Comparison of ENCODE assay signal across 9 mouse cellular contexts in the genomic region with DNA sequence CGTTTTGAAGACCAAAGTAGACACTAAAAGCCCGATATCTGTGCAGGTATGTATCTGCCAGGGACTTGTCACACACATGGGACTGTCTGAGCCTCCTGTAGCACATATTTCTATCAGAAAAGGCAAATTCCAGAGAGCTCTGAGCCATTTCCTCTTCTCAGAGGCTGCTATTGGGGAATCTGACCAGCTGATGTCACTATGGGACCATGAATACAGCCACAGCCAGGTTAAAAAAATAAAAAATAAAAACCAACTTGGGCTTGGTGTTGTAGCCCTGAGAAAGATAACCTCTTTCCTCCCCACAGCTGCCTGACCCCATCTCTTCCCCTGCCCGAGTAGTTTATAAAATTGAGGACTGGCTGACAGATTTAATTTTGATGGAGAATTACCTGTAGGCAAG. TPM values are rescaled to one million over a fixed set of nuclear protein-coding genes. Genes with fewer than 3 reads are reported as not detected.
A peak's percentile ranks its signal among the peaks of the same experiment; 100 is the strongest.
DNase-seq lines count a peak whose midpoint lies in the region; ATAC-seq lines count a peak whose summit lies in the region.
"Had no signal": no experiment of that assay in that cellular context is flagged by ENCODE, and none has a peak within 500 bp of the region (broad histone marks: within the 10 kb centered on the region; RNA-seq: fewer than 3 reads in every experiment).

No protein-coding gene starts in this region.

- H3K36me3 ChIP-seq in heart, embryonic 12.5 days, result no peaks in the 10 kb centered on the region
- H3K36me3 ChIP-seq: limb, embryonic 12.5 days had no signal

- no peak overlapping the region for H3K4me3 ChIP-seq in heart, embryonic 12.5 days
- H3K4me3 ChIP-seq: limb, embryonic 12.5 days had no signal

- no peak overlapping the region for H3K9ac ChIP-seq in heart, embryonic 12.5 days
- H3K9ac ChIP-seq: limb, embryonic 12.5 days had no signal

- H3K27me3 ChIP-seq in heart, embryonic 12.5 days (replicated peaks), result no peaks in the 10 kb centered on the region
- H3K27me3 ChIP-seq: limb, embryonic 12.5 days had no signal

- H3K4me2 ChIP-seq in heart, embryonic 12.5 days, result no peak overlapping the region
- H3K4me2 ChIP-seq: limb, embryonic 12.5 days had no signal

- ATAC-seq in heart, embryonic 12.5 days (ENCODE audit: insufficient number of reproducible peaks, low FRiP score), result no peak
- ATAC-seq in erythroid progenitor cell, adult 5-6 weeks (replicated peaks; ENCODE audit: low FRiP score, poor library complexity, severe bottlenecking), result no peak

- peak; percentile 61 for DNase-seq in heart, adult 11 months
- DNase-seq in urinary bladder, postnatal 25 days (ENCODE audit: low spot score), result peak; percentile 4
- no peak for DNase-seq in urinary bladder, adult 18-20 months (ENCODE audit: low spot score in 2 of 2)
- peak; percentile 35 for DNase-seq in heart, postnatal 4 days
- DNase-seq in lung, postnatal 10 days, result peak; percentile 45
- DNase-seq in gastrocnemius, postnatal 25 days, result no peak

- no peak overlapping the region for H3K27ac ChIP-seq in heart, embryonic 12.5 days (ENCODE audit: poor library complexity, severe bottlenecking)
- H3K27ac ChIP-seq: limb, embryonic 12.5 days had no signal

- H3K4me1 ChIP-seq in heart, embryonic 12.5 days (replicated peaks), result no peaks in the 10 kb centered on the region
- H3K4me1 ChIP-seq: limb, embryonic 12.5 days had no signal

- H3K9me3 ChIP-seq in heart, embryonic 12.5 days (replicated peaks), result no peaks in the 10 kb centered on the region
- H3K9me3 ChIP-seq: limb, embryonic 12.5 days had no signal

- 28% methylated on average over 3 of the region's 3 CpGs for WGBS in heart, embryonic 12.5 days

RNA-seq across cellular contexts. Expression of gene Eef1e1, which starts 31.2 kb away (rescaled TPM):
- 36.8 and 37.1 TPM in 2 replicates for polyA plus RNA-seq in heart, embryonic 12.5 days (2016; fragmentation: Nextera tagmentation; extraction: Ambion mirVana)
- total RNA-seq in heart, postnatal 4 days (2021), result 10 to 100 TPM; 20.3 to 24.9 TPM
- 12.6 and 16.2 TPM in 2 replicates for total RNA-seq in erythroid progenitor cell, adult 5-6 weeks (2015; ENCODE audit: low replicate concordance)
- 16.3 and 17.1 TPM in 2 replicates for total RNA-seq in erythroid progenitor cell, adult 5-6 weeks (2017; ENCODE audit: low replicate concordance)
- 10 to 100 TPM; 12.2 to 16.9 TPM for total RNA-seq in gastrocnemius, postnatal 25 days (2021)

RNA-seq across cellular contexts. Expression of gene Bloc1s5, which starts 55.1 kb away (rescaled TPM):
- 16.9 and 17.8 TPM in 2 replicates for polyA plus RNA-seq in heart, embryonic 12.5 days (2016; fragmentation: Nextera tagmentation; extraction: Ambion mirVana)
- total RNA-seq in heart, postnatal 4 days (2021), result 10 to 100 TPM; 12.3 to 12.8 TPM
- 2.9 and 4.6 TPM in 2 replicates for total RNA-seq in erythroid progenitor cell, adult 5-6 weeks (2015; ENCODE audit: low replicate concordance)
- 4.5 and 7.0 TPM in 2 replicates for total RNA-seq in erythroid progenitor cell, adult 5-6 weeks (2017; ENCODE audit: low replicate concordance)
- 1 to 10 TPM; 5.3 to 5.7 TPM for total RNA-seq in gastrocnemius, postnatal 25 days (2021)

Comparison
In these comparisons a context has a peak if more than half of its experiments do, and no peak if none do; other contexts are left out.
1. DNase-seq: peak in heart, adult 11 months (single experiment), urinary bladder, postnatal 25 days (single experiment), heart, postnatal 4 days (single experiment) and lung, postnatal 10 days (single experiment); none in urinary bladder, adult 18-20 months (0 of 2) and gastrocnemius, postnatal 25 days (single experiment).